Mouse (Mus musculus) activated CD4-positive, CD25-positive, alpha-beta regulatory T cell, adult 9 weeks (primary cell): ENCODE results near the gene Nme6. TPM values are rescaled to one million over a fixed set of nuclear protein-coding genes. Genes with fewer than 3 reads are reported as not detected.

Source experiments
- polyA plus RNA-seq: library from polyadenylated mRNA; unstranded; fragments of 100-300 nt; shearing (Covaris generic); gene quantifications from one replicate; pipeline ENCODE4 v1.2.1, GENCODE M21; 2017

The Nme6 gene
- polyA plus RNA-seq = 11.1 TPM

GRCm38 (mm10) chr9:109832391-109833087, at the start of gene Nme6:
Nme6 (plus strand) TSS chr9:109832749.

DNA sequence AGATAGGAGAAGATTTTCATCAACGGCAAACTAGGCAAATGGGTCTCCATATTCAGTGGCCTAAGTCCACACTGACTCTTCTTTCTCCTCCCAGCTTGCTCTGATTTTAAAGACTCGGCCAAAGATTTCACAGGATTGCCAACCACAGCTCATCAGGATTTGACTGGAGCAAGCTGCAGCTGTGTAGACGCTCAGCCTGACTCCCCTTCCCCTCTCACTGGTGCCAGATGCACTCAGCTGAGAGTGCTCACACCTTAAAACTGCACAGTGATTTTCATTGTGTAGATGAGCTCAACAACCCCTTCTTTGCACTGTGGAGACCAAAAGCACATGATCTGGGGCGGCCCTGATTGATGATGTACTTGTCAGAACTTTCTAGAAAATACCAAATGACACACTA, 42.0 kb upstream of the Nme6 start, which contains the start of gene Fbxw27:
Gene Fbxw27, minus strand, starts transcription at position 101 of the 400 bp plus-strand sequence.

DNA sequence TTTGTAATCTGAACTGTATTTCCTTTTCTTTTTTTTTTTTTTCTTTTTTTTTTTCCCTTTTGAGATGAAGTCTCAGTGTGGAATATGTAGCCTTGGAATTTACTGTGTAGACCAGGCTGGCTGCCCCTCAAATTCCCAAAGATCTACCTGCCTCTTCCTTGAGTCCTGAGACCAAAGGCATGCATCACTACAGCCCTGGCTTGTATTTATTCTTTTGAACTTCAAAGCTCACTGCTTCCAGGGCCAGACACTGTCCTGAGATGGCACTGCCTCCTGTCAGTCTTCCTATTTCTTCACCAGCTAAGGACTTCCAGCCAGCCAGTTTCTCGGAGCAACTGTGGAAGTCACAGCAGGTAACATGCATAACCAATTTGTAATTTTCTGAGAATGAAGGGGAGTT, 20.6 kb upstream of the Nme6 start, which contains the start of gene Spink8:
Gene Spink8, plus strand, starts transcription at position 301 of the 400 bp plus-strand sequence.

DNA sequence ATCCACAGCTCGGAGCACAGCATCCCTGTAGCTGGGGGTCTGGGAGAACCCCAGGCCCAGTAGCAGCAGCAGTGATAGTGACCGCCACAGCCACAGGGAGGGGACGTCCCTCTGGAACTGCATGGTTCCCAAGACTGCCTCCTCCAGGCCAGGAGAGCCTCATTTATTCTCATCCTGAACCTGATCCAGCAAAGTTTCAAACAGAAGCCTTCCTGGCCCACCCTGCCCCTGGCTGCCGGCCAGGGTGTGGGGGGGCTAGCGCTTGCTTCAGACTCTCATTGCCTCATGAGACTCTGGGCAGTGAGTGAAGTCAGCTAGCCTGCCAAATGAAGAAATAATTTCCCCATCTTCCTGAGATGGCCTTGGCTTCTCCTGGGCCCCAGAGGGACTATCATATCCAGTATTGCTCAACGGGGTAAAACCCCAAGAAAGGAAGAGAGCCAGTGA, 16.8 kb downstream of the Nme6 start, which contains the start of gene Camp:
Gene Camp, minus strand, starts transcription at position 306 of the 447 bp plus-strand sequence.

DNA sequence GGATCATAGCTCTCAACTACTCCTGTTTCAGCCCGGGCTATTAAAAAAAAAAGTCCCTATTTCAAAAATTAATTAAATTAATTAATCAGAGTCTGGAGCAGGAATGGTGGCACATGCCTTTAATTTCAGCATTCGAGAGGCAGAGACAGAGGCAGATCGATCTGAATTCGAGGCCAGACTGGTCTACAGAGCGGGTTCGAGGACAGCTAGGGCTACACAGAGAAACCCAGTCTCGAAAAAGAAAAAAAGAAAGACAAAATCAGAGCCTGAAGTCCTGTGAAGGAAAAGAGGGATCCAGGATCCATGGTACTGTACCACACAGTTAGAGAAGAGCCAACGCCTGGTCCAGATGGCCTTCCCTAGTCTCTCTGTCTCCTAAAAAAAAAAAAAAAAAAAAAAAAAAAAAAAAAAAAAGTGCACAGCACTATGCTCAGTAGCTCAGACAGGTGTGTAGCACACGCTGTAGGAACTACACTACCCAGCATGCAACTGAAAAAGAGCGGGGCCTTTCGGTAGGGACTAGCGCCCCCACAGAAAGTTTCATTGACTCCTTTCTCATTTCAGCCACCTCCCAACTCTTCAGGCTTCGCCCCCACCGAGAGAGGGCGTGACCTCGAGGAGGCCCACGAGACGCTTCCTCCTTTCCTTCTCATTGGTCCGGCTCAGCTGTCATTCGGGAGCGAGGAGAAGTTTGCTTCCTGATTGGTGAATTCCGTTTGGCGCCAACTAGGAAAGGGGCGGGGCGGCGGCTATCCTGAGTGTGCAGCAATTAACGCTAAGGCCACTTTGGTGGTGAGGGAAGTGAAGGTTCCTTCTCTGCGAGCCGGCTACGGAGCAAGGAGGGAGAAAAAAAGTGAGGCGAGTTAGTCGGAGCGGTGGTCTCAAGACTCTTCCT, 42.5 kb downstream of the Nme6 start, which contains the start of gene Cdc25a:
Gene Cdc25a, plus strand, starts transcription at position 783 of the 895 bp plus-strand sequence.

Other genes starting within 250 kb of the Nme6 start
- gene Fbxw24, start 206.7 kb upstream of the Nme6 start, polyA plus RNA-seq = not detected
- gene Fbxw25, start 168.1 kb upstream of the Nme6 start, polyA plus RNA-seq = not detected
- gene Fbxw18, start 130.0 kb upstream of the Nme6 start, polyA plus RNA-seq = not detected
- gene Fbxw26, start 86.7 kb upstream of the Nme6 start, polyA plus RNA-seq = not detected
- gene Fbxw27, start 42.1 kb upstream of the Nme6 start, polyA plus RNA-seq = not detected
- not detected for gene Spink8, start 20.5 kb upstream of the Nme6 start, polyA plus RNA-seq
- not detected for gene Camp, start 16.9 kb downstream of the Nme6 start, polyA plus RNA-seq
- 10.7 TPM for gene Cdc25a, start 42.8 kb downstream of the Nme6 start, polyA plus RNA-seq
- 84.7 TPM for gene Map4, start 98.7 kb downstream of the Nme6 start, polyA plus RNA-seq